14 mouse cellular contexts compared by ENCODE assay signal in genomic region chr11:114844464-114845220, GRCm38 (mm10). TPM values are rescaled to one million over a fixed set of nuclear protein-coding genes. Genes with fewer than 3 reads are reported as not detected.
DNase-seq lines count a peak whose midpoint lies in the region; ATAC-seq and TF ChIP-seq lines count a peak whose summit lies in the region.
"Had no signal": no experiment of that assay in that cellular context is flagged by ENCODE, and none has a peak within 500 bp of the region (broad histone marks: within the 10 kb centered on the region; RNA-seq: fewer than 3 reads in every experiment).

No protein-coding gene starts in this region.

- DNase-seq in gastrocnemius, adult 2 months, result no peak
- DNase-seq in gastrocnemius, adult 18-20 months (ENCODE audit: low spot score), result no peak
- DNase-seq in liver (no peak), ZHBTc4 (ENCODE audit: low read depth, low spot score) (peak; percentile 34)
- DNase-seq in kidney, postnatal 14 days, result peak; percentile 47
- no peak for DNase-seq in retina, postnatal 1 day
- no peak for DNase-seq in adrenal gland, postnatal 14 days
- DNase-seq: cerebellum, adult 9-11 months; layer of hippocampus, adult 9-11 months had no signal

- peak overlapping the region; percentile 96 for H3K27ac ChIP-seq in gastrocnemius, adult 2 months
- peak overlapping the region; percentile 26; the same call in 1 of the 2 replicates for H3K27ac ChIP-seq in liver, embryonic 12.5 days
- H3K27ac ChIP-seq: liver, embryonic 15.5 days; stomach, embryonic 15.5 days had no signal

- intact Hi-C loops in gastrocnemius, adult 2 months (cut with DNase I), result no loop called here

- no peak overlapping the region for H3K9ac ChIP-seq in liver, embryonic 12.5 days
- H3K9ac ChIP-seq: liver, embryonic 15.5 days; stomach, embryonic 15.5 days had no signal

- H3K4me2 ChIP-seq in liver, embryonic 12.5 days, result peak overlapping the region; percentile 35; the same call in 1 of the 2 replicates
- H3K4me2 ChIP-seq: liver, embryonic 15.5 days; stomach, embryonic 15.5 days had no signal

- peaks cover 15% of the 10 kb centered on the region for H3K27me3 ChIP-seq in liver, embryonic 12.5 days (replicated peaks)
- H3K27me3 ChIP-seq: stomach, embryonic 15.5 days had no signal

- TF ChIP-seq CTCF in gastrocnemius, adult 2 months (IDR thresholded peaks at IDR 0.05), result no peak

- no peaks in the 10 kb centered on the region for H3K9me3 ChIP-seq in liver, embryonic 12.5 days (replicated peaks)
- H3K9me3 ChIP-seq: liver, embryonic 15.5 days; stomach, embryonic 15.5 days had no signal

- 73% methylated on average over 7 of the region's 7 CpGs for WGBS in liver, embryonic 12.5 days (ENCODE audit: insufficient replicate concordance)

- peaks cover 33% of the 10 kb centered on the region for H3K4me1 ChIP-seq in liver, embryonic 12.5 days

- no peak overlapping the region for H3K4me3 ChIP-seq in gastrocnemius, adult 2 months
- no peak overlapping the region for H3K4me3 ChIP-seq in liver, embryonic 12.5 days
- H3K4me3 ChIP-seq: liver, embryonic 15.5 days; stomach, embryonic 15.5 days had no signal

- H3K36me3 ChIP-seq in liver, embryonic 12.5 days, result no peaks in the 10 kb centered on the region
- H3K36me3 ChIP-seq: liver, embryonic 15.5 days; stomach, embryonic 15.5 days had no signal

- ATAC-seq in liver, embryonic 12.5 days, result no peak
- ATAC-seq: forebrain, embryonic 14.5 days had no signal

RNA-seq across cellular contexts. Expression of gene Gprc5c, which starts 6.3 kb away (rescaled TPM):
- 10 to 100 TPM; 45.4 to 82.1 TPM for total RNA-seq in gastrocnemius, adult 2 months (2021)
- 10 to 100 TPM; 39.7 to 43.7 TPM for total RNA-seq in gastrocnemius, adult 18-20 months (2021)
- 14.3 TPM in 2 replicates for polyA plus RNA-seq in liver, embryonic 12.5 days (2016; fragmentation: Nextera tagmentation; extraction: Ambion mirVana)
- 16.6 and 18.6 TPM in 2 replicates for total RNA-seq in adrenal gland, postnatal 14 days (2021)
- total RNA-seq: hematopoietic stem cell, adult 5-6 weeks had no signal

RNA-seq across cellular contexts. Expression of gene Cd300a, which starts 45.2 kb away (rescaled TPM):
- total RNA-seq in gastrocnemius, adult 2 months (2021), result under 1 TPM; 0.50 to 0.66 TPM
- total RNA-seq in gastrocnemius, adult 18-20 months (2021), result under 1 TPM; 0.59 to 0.81 TPM
- polyA plus RNA-seq in liver, embryonic 12.5 days (2016; fragmentation: Nextera tagmentation; extraction: Ambion mirVana), result 3.7 and 4.6 TPM in 2 replicates
- total RNA-seq in adrenal gland, postnatal 14 days (2021), result 1.1 and 2.2 TPM in 2 replicates

RNA-seq across cellular contexts. Expression of gene Gpr142, which starts 45.9 kb away (rescaled TPM):
- not detected for total RNA-seq in gastrocnemius, adult 2 months (2021)
- not detected for total RNA-seq in gastrocnemius, adult 18-20 months (2021)
- not detected in 2 replicates for polyA plus RNA-seq in liver, embryonic 12.5 days (2016; fragmentation: Nextera tagmentation; extraction: Ambion mirVana)
- not detected in 2 replicates for total RNA-seq in adrenal gland, postnatal 14 days (2021)
- total RNA-seq: hematopoietic stem cell, adult 5-6 weeks had no signal
- polyA plus RNA-seq: forebrain, embryonic 14.5 days; liver, embryonic 15.5 days had no signal

RNA-seq across cellular contexts. Expression of gene Btbd17, which starts 48.9 kb away (rescaled TPM):
- total RNA-seq in gastrocnemius, adult 2 months (2021), result not detected
- not detected for total RNA-seq in gastrocnemius, adult 18-20 months (2021)
- not detected in 2 replicates for polyA plus RNA-seq in liver, embryonic 12.5 days (2016; fragmentation: Nextera tagmentation; extraction: Ambion mirVana)
- total RNA-seq in adrenal gland, postnatal 14 days (2021), result not detected in 2 replicates
- total RNA-seq: hematopoietic stem cell, adult 5-6 weeks had no signal
- polyA plus RNA-seq: liver, embryonic 15.5 days had no signal

Comparison
In these comparisons a context has a peak if more than half of its experiments do, and no peak if none do; other contexts are left out.
1. DNase-seq: peak in ZHBTc4 (single experiment) and kidney, postnatal 14 days (single experiment); none in gastrocnemius, adult 2 months (single experiment), gastrocnemius, adult 18-20 months (single experiment), liver (single experiment), retina, postnatal 1 day (single experiment) and adrenal gland, postnatal 14 days (single experiment).